Mouse (Mus musculus) liver, postnatal 0 days (tissue): Measurements from ENCODE around the gene Sucla2. TPM values are rescaled to one million over a fixed set of nuclear protein-coding genes. Genes with fewer than 3 reads are reported as not detected.
"Not testable (repeated sequence)": the region's sequence is repeated elsewhere in the genome, so short reads cannot be mapped to it uniquely, and the experiment has no call there.

Source experiments
- ATAC-seq: fragments of 200-750 bp; cut with Nextera tagmentation; 2 replicates; pipeline ENCODE4 v1.8.0; 2017; ENCODE audit warnings: mild to moderate bottlenecking, moderate library complexity
- DNase-seq: peaks from one replicate; pipeline ENCODE4 v3.0.0-alpha.2; 2016
- H3K27ac ChIP-seq: fragments of 300-500 bp; sonication (generic); 2 replicates; pipeline ENCODE4 v1.5.1; 2014; ENCODE audit warnings: antibody characterized with exemption, moderate library complexity, mild to moderate bottlenecking, low read depth
- H3K27me3 ChIP-seq: fragments of 300-500 bp; sonication (generic); 2 replicates; pipeline ENCODE4 v1.6.1; 2014; ENCODE audit warnings: low read length, control low read depth, mixed read lengths; ENCODE audit not compliant: insufficient read depth
- H3K36me3 ChIP-seq: fragments of 300-500 bp; sonication (generic); replicated peaks from 2 replicates; pipeline ENCODE4 v1.6.1; 2014; ENCODE audit warnings: mild to moderate bottlenecking, control low read depth, low read length, moderate library complexity, mixed read lengths; ENCODE audit not compliant: insufficient read depth
- H3K4me1 ChIP-seq: fragments of 300-500 bp; sonication (generic); 2 replicates; pipeline ENCODE4 v1.6.1; 2014; ENCODE audit warnings: antibody characterized with exemption, mild to moderate bottlenecking, control low read depth; ENCODE audit not compliant: insufficient read depth
- H3K4me2 ChIP-seq: fragments of 300-500 bp; sonication (generic); 2 replicates; pipeline ENCODE4 v1.6.1; 2014; ENCODE audit warnings: low read depth, mild to moderate bottlenecking, low read length, moderate library complexity, mixed read lengths
- H3K4me3 ChIP-seq: fragments of 300-500 bp; sonication (generic); 2 replicates; pipeline ENCODE4 v1.5.1; 2014; ENCODE audit warnings: low read depth, low read length
- H3K9ac ChIP-seq: fragments of 300-500 bp; sonication (generic); replicated peaks from 2 replicates; pipeline ENCODE4 v1.6.1; 2014; ENCODE audit warnings: mild to moderate bottlenecking, moderate library complexity
- H3K9me3 ChIP-seq: fragments of 300-500 bp; sonication (generic); 2 replicates; pipeline ENCODE4 v1.6.1; 2016; ENCODE audit warnings: mild to moderate bottlenecking, control low read depth, low read length, mixed read lengths
- CTCF ChIP-seq: sonication (generic); IDR thresholded peaks from 2 replicates; pipeline ENCODE4 v1.5.1; 2016; ENCODE audit warnings: antibody characterized with exemption, low read depth
- EP300 ChIP-seq: IDR thresholded peaks from 2 replicates; pipeline ENCODE4 v1.6.1; 2016; ENCODE audit warnings: antibody characterized with exemption, low read depth, mild to moderate bottlenecking
- WGBS: fragments of 180-500 bp; shearing (Covaris S2); extraction: QIAGEN DNeasy Blood & Tissue Kit; methylation state at CpG from one replicate; pipeline ENCODE4 v1.1.7; 2014; ENCODE audit not compliant: insufficient replicate concordance; 5-methylcytosine and 5-hydroxymethylcytosine counted together
- polyA plus RNA-seq: library from polyadenylated mRNA; unstranded; fragments of >200 nt; fragmentation: Nextera tagmentation; extraction: Ambion mirVana; gene quantifications from 2 replicates; pipeline ENCODE4 v1.2.1, GENCODE M21; 2015

The Sucla2 gene
- polyA plus RNA-seq, 1 experiment from 2014 or later = 99.7 TPM

DNA sequence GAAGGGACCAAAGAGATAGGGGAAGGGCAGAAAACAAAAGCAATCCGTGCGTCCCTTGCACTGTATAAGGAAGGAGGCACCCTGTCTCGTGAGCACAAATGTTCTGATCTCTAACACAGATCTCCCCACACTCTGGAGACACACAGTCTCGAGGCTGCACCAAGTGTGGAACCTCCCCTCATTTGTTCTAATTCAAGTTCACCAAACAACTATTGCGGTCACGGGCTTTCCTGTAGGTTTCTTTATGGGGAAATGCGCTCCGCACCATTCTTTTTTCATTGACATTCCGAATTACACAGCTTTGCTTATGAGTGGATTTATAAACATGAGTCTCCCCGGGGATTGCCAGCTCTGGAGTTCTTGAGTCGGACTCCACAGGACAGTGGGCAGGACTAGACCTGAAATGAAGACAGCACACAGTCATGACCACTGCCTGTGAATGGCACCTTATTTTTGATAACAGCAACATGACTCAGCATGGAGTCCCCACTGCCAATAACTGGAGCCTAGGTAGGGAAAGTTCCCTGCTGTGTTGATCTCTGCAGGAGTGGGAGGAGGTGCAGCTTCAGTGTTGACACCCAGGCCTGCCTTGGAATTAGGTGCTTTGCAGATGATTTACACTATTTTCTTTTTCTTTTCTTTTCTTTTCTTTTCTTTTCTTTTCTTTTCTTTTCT, 17.3 kb upstream of the Sucla2 start:
- Histone ChIP-seq H3K27me3 (no peaks in the 10 kb centered on the region), H3K36me3 (peaks cover 6% of the 10 kb centered on the region), H3K9ac (no peak overlapping the region), H3K4me3 (no peak overlapping the region), H3K4me2 (peak overlapping the region; percentile 35; the same call in 1 of the 2 replicates), H3K27ac (peak overlapping the region; percentile 52; the same call in 1 of the 2 replicates), H3K4me1 (peaks cover 8% of the 10 kb centered on the region; the same call in 1 of the 2 replicates), H3K9me3 (no peaks in the 10 kb centered on the region)
- 51% methylated on average over 11 of the region's 11 CpGs for WGBS
- peak; percentile 26 for ATAC-seq
- no peak for DNase-seq
- 0 out of 2 replicates have a peak, but pooled peaks have one; percentile 8 for TF ChIP-seq EP300
- no peak for TF ChIP-seq CTCF

DNA sequence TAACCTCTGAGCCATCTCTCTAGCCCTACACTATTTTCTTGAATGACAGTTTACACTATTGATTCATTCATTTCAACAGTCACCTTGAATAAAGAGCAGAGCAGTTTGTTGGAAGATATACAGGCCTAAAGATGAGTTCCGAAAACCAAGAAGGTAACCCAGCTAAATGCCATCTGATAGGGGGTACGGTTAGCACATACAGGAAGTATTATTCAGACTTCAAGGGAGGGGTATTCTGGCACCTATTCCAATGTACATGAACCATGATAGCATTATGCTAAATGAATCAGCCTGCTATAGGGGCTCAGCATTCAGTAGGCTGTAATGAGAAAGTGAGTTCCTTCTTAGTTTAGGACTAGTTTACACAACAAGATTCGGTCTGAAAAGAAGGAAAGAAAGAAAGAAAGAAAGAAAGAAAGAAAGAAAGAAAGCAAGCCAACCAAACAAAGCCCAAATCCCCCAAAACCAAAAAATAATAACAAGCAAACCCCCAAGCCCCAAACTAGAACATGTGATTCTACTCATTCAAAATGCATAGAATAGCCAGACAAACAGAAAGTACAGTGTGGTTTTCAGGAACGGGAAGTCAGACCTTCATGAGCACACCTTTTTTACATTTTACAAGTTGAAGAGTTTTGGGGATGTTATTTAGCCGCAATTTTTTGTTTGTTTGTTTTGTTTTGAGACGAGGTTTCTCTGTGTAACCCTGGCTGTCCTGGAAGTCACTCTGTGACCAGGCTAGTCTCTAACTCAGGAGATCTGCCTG, 16.3 kb upstream of the Sucla2 start:
- H3K27me3 ChIP-seq = no peaks in the 10 kb centered on the region
- H3K9ac ChIP-seq = no peak overlapping the region
- H3K4me1 ChIP-seq = peaks cover 8% of the 10 kb centered on the region; the same call in 1 of the 2 replicates
- no peak overlapping the region for H3K4me2 ChIP-seq
- ATAC-seq (no peak), DNase-seq (no peak)
- no peaks in the 10 kb centered on the region for H3K9me3 ChIP-seq
- no peak overlapping the region for H3K27ac ChIP-seq
- WGBS = 75% methylated on average over 6 of the region's 6 CpGs
- H3K4me3 ChIP-seq = no peak overlapping the region
- peaks cover 11% of the 10 kb centered on the region for H3K36me3 ChIP-seq
- TF ChIP-seq EP300 (no peak), CTCF (no peak)

DNA sequence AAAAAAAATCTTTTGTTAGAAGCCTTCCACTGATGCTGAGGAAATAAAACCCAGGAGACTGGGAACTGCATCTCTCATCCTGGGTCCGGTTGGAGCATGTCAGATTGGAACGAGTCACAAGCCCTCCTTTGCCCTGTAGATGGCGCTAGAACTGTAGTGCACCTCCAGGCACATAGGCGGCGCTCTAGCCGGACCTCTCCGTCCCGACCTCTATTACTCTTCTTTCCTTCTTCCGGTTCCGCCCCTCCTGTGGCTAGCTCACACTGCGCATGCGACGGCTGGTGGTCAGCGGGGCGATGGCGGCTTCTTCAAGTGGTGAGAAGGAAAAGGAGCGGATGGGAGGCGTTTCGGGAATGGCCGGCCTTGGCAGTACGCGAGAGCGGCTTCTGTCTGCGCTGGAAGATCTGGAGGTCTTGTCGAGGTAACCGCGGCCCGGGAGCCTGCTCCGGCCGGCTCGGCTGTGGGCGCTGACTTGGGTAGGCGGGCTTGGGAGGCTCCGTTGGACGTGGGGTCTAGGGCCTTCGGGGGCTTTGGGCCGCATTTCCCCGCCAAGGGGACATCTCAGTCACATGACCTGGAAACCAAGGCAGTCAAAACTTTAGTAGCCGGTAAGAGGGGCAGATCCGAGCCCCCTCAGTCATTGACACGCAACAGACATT, 15.2 kb upstream of the Sucla2 start, which contains the start of gene Med4:
Gene Med4 (plus strand): TSS at position 261 of the 659 bp plus-strand sequence.
- peak; percentile 94 for DNase-seq
- TF ChIP-seq EP300 = 0 out of 2 replicates have a peak, but pooled peaks have one; percentile 60
- peak; percentile 100 for TF ChIP-seq CTCF
- peaks cover 8% of the 10 kb centered on the region; the same call in 1 of the 2 replicates for H3K4me1 ChIP-seq
- peak within 1 kb of the TSS; percentile 92 for H3K4me2 ChIP-seq
- no peaks in the 10 kb centered on the region for H3K9me3 ChIP-seq
- H3K27ac ChIP-seq = 0 out of 2 replicates have a peak within 1 kb of the TSS, but pooled peaks have one; percentile 58
- H3K4me3 ChIP-seq = peak within 1 kb of the TSS; percentile 91
- H3K27me3 ChIP-seq = no peaks in the 10 kb centered on the region
- peak; percentile 94 for ATAC-seq
- peaks cover 15% of the 10 kb centered on the region for H3K36me3 ChIP-seq
- under 1% methylated on average over 41 of the region's 41 CpGs for WGBS
- H3K9ac ChIP-seq = peak within 1 kb of the TSS; percentile 92

DNA sequence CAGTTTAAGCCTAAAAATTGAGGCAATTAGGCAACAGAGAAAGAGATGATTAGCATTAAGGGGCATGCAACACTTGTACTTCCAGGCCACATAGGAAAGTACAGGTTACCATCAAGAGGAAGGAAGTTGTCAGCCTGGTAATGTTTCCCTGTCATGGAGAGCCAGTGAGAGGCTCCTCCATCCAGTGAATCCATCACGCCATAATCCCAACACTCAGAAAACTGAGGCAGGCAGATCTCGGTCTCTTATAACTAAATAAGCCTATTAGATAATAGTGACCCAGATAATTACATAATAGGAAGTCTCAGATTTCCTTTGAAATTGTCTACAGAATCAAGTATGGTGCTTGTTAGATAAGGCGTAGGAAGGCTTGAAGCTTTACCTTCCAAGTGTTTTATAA, 983 bp upstream of the Sucla2 start:
- peaks cover 3% of the 10 kb centered on the region; the same call in 1 of the 2 replicates for H3K4me1 ChIP-seq
- H3K4me3 ChIP-seq = peak overlapping the region; percentile 61; the same call in 1 of the 2 replicates
- ATAC-seq = no peak
- no peak for DNase-seq
- 47% methylated on average over 3 of the region's 3 CpGs for WGBS
- H3K9me3 ChIP-seq = no peaks in the 10 kb centered on the region
- no peak overlapping the region for H3K9ac ChIP-seq
- TF ChIP-seq CTCF (no peak), EP300 (no peak)
- H3K4me2 ChIP-seq = peak overlapping the region; percentile 57
- H3K27me3 ChIP-seq = no peaks in the 10 kb centered on the region
- no peaks in the 10 kb centered on the region for H3K36me3 ChIP-seq
- H3K27ac ChIP-seq = no peak overlapping the region

DNA sequence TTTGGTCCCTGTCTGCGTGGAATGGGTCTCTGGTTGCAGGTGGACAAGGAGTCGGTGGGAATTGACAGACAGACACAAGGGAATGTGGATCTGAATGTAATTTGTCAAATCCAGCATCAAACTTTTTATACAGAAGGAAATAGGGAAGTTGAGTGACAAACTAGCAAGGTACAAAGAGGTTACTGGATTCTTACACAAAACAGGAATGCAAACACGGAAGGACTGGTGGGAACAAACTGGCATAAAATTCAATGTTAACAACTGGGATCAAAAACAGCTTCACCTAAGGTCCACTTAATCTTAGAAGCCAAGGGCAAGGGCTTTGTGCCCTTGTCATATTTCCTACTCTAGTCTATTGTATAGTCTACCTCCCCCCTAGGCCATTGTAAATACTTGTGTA, 3.5 kb downstream of the Sucla2 start:
- WGBS = 79% methylated on average over 3 of the region's 3 CpGs

More for the DNA sequence above, 3.5 kb downstream of the Sucla2 start:
- not testable (repeated sequence) for H3K27ac ChIP-seq, H3K4me2 ChIP-seq, H3K9ac ChIP-seq, H3K36me3 ChIP-seq, H3K4me1 ChIP-seq, DNase-seq, ATAC-seq, H3K27me3 ChIP-seq, H3K9me3 ChIP-seq, H3K4me3 ChIP-seq
